Mouse (Mus musculus): ENCODE results near the gene Col28a1. TPM values are rescaled to one million over a fixed set of nuclear protein-coding genes. Genes with fewer than 3 reads are reported as not detected.
"Not testable (repeated sequence)": the region's sequence is repeated elsewhere in the genome, so short reads cannot be mapped to it uniquely, and the experiment has no call there.

Col28a1 gene
- polyA plus RNA-seq, 1 experiment from 2014 or later = not detected

- 77% methylated on average over 3 of the region's 3 CpGs for WGBS
- H3K9me3 ChIP-seq (ENCODE audit: control insufficient read depth, low read length) = no peaks in the 10 kb centered on the region
- no peak for DNase-seq (ENCODE audit: low spot score)
- no peaks in the 10 kb centered on the region for H3K36me3 ChIP-seq (ENCODE audit: control insufficient read depth, insufficient read depth, low read length)
- no peak overlapping the region for H3K27ac ChIP-seq (ENCODE audit: low read depth, low read length)
- H3K4me2 ChIP-seq = no peak overlapping the region
- H3K4me3 ChIP-seq (ENCODE audit: low read depth, low read length) = no peak overlapping the region
- no peak overlapping the region for H3K9ac ChIP-seq (ENCODE audit: low read depth, low read length)
- H3K27me3 ChIP-seq (replicated peaks; ENCODE audit: control insufficient read depth, insufficient read depth, low read length) = no peaks in the 10 kb centered on the region
- no peak for ATAC-seq (replicated peaks; ENCODE audit: low FRiP score)
- H3K4me1 ChIP-seq (replicated peaks; ENCODE audit: control insufficient read depth, insufficient read depth, low read length) = no peaks in the 10 kb centered on the region
Measured at GRCm38 (mm10) chr6:8023527-8023926, 168.9 kb downstream of the Col28a1 start.

- Histone ChIP-seq H3K9me3 (ENCODE audit: control insufficient read depth, low read length) (no peaks in the 10 kb centered on the region), H3K27me3 (replicated peaks; ENCODE audit: control insufficient read depth, insufficient read depth, low read length) (no peaks in the 10 kb centered on the region), H3K4me2 (no peak overlapping the region), H3K4me3 (ENCODE audit: low read depth, low read length) (no peak overlapping the region), H3K27ac (ENCODE audit: low read depth, low read length) (no peak overlapping the region), H3K4me1 (replicated peaks; ENCODE audit: control insufficient read depth, insufficient read depth, low read length) (no peaks in the 10 kb centered on the region), H3K9ac (ENCODE audit: low read depth, low read length) (no peak overlapping the region), H3K36me3 (ENCODE audit: control insufficient read depth, insufficient read depth, low read length) (no peaks in the 10 kb centered on the region)
- 76% methylated on average over 4 of the region's 4 CpGs for WGBS
- ATAC-seq (replicated peaks; ENCODE audit: low FRiP score) = no peak
- DNase-seq (ENCODE audit: low spot score) = no peak
Measured at GRCm38 (mm10) chr6:7994736-7995135, 197.7 kb downstream of the Col28a1 start.

- no peak overlapping the region for H3K27ac ChIP-seq (ENCODE audit: low read depth, low read length)
- 22% methylated on average over 7 of the region's 7 CpGs for WGBS
- ATAC-seq (replicated peaks; ENCODE audit: low FRiP score) = peak; percentile 47; the same call in 1 of the 2 replicates
Measured at GRCm38 (mm10) chr6:7983646-7983979, 208.8 kb downstream of the Col28a1 start.

GRCm38 (mm10) chr6:7982958-7983645 is 209.3 kb downstream of the Col28a1 start:
- H3K9ac ChIP-seq (ENCODE audit: low read depth, low read length) = not testable (repeated sequence)
- ATAC-seq (replicated peaks; ENCODE audit: low FRiP score) = peak; percentile 56; the same call in 1 of the 2 replicates

More at GRCm38 (mm10) chr6:7983646-7983979, 208.8 kb downstream of the Col28a1 start:
- Histone ChIP-seq H3K4me1 (replicated peaks; ENCODE audit: control insufficient read depth, insufficient read depth, low read length) (no peaks in the 10 kb centered on the region), H3K9me3 (ENCODE audit: control insufficient read depth, low read length) (no peaks in the 10 kb centered on the region), H3K9ac (ENCODE audit: low read depth, low read length) (no peak overlapping the region), H3K4me3 (ENCODE audit: low read depth, low read length) (peak overlapping the region; percentile 32), H3K36me3 (ENCODE audit: control insufficient read depth, insufficient read depth, low read length) (no peaks in the 10 kb centered on the region), H3K4me2 (peak overlapping the region; percentile 64), H3K27me3 (replicated peaks; ENCODE audit: control insufficient read depth, insufficient read depth, low read length) (no peaks in the 10 kb centered on the region)
- no peak for DNase-seq (ENCODE audit: low spot score)

GRCm38 (mm10) chr6:7971020-7971760 is 221.2 kb downstream of the Col28a1 start:
- Histone ChIP-seq H3K9me3 (ENCODE audit: control insufficient read depth, low read length) (no peaks in the 10 kb centered on the region), H3K4me2 (no peak overlapping the region), H3K36me3 (ENCODE audit: control insufficient read depth, insufficient read depth, low read length) (no peaks in the 10 kb centered on the region), H3K4me1 (replicated peaks; ENCODE audit: control insufficient read depth, insufficient read depth, low read length) (no peaks in the 10 kb centered on the region), H3K9ac (ENCODE audit: low read depth, low read length) (no peak overlapping the region), H3K27ac (ENCODE audit: low read depth, low read length) (no peak overlapping the region), H3K4me3 (ENCODE audit: low read depth, low read length) (no peak overlapping the region), H3K27me3 (replicated peaks; ENCODE audit: control insufficient read depth, insufficient read depth, low read length) (no peaks in the 10 kb centered on the region)
- DNase-seq (ENCODE audit: low spot score) (no peak), ATAC-seq (replicated peaks; ENCODE audit: low FRiP score) (no peak)
- 75% methylated on average over 5 of the region's 5 CpGs for WGBS

More at GRCm38 (mm10) chr6:7982958-7983645, 209.3 kb downstream of the Col28a1 start:
- H3K36me3 ChIP-seq (ENCODE audit: control insufficient read depth, insufficient read depth, low read length); H3K27ac ChIP-seq (ENCODE audit: low read depth, low read length); H3K27me3 ChIP-seq (replicated peaks; ENCODE audit: control insufficient read depth, insufficient read depth, low read length); H3K4me1 ChIP-seq (replicated peaks; ENCODE audit: control insufficient read depth, insufficient read depth, low read length); DNase-seq (ENCODE audit: low spot score); H3K9me3 ChIP-seq (ENCODE audit: control insufficient read depth, low read length): not testable (repeated sequence)
- WGBS = 45% methylated on average over 32 of the region's 32 CpGs
- Histone ChIP-seq H3K4me2 (peak overlapping the region; percentile 64), H3K4me3 (ENCODE audit: low read depth, low read length) (peak overlapping the region; percentile 32)

- no peak for ATAC-seq (replicated peaks; ENCODE audit: low FRiP score)
- Histone ChIP-seq H3K4me2 (no peak overlapping the region), H3K27me3 (replicated peaks; ENCODE audit: control insufficient read depth, insufficient read depth, low read length) (no peaks in the 10 kb centered on the region), H3K9me3 (ENCODE audit: control insufficient read depth, low read length) (no peaks in the 10 kb centered on the region), H3K27ac (ENCODE audit: low read depth, low read length) (no peak overlapping the region), H3K4me1 (replicated peaks; ENCODE audit: control insufficient read depth, insufficient read depth, low read length) (no peaks in the 10 kb centered on the region), H3K9ac (ENCODE audit: low read depth, low read length) (no peak overlapping the region), H3K36me3 (ENCODE audit: control insufficient read depth, insufficient read depth, low read length) (no peaks in the 10 kb centered on the region), H3K4me3 (ENCODE audit: low read depth, low read length) (no peak overlapping the region)
- WGBS = 78% methylated on average over 4 of the region's 4 CpGs
- DNase-seq (ENCODE audit: low spot score) = no peak
Measured at GRCm38 (mm10) chr6:7969376-7969775, 223.0 kb downstream of the Col28a1 start.

GRCm38 (mm10) chr6:7965833-7966522 is 226.4 kb downstream of the Col28a1 start:
- WGBS = 68% methylated on average over 11 of the region's 11 CpGs
- ATAC-seq (replicated peaks; ENCODE audit: low FRiP score) = 0 out of 2 replicates have a peak, but pooled peaks have one; percentile 20

GRCm38 (mm10) chr6:7962749-7963148 is 229.7 kb downstream of the Col28a1 start:
- no peak for DNase-seq (ENCODE audit: low spot score)
- Histone ChIP-seq H3K9ac (ENCODE audit: low read depth, low read length) (no peak overlapping the region), H3K27me3 (replicated peaks; ENCODE audit: control insufficient read depth, insufficient read depth, low read length) (no peaks in the 10 kb centered on the region), H3K4me3 (ENCODE audit: low read depth, low read length) (no peak overlapping the region), H3K4me2 (no peak overlapping the region), H3K9me3 (ENCODE audit: control insufficient read depth, low read length) (no peaks in the 10 kb centered on the region), H3K36me3 (ENCODE audit: control insufficient read depth, insufficient read depth, low read length) (no peaks in the 10 kb centered on the region), H3K27ac (ENCODE audit: low read depth, low read length) (no peak overlapping the region), H3K4me1 (replicated peaks; ENCODE audit: control insufficient read depth, insufficient read depth, low read length) (no peaks in the 10 kb centered on the region)
- no peak for ATAC-seq (replicated peaks; ENCODE audit: low FRiP score)
- WGBS = 66% methylated on average over 7 of the region's 7 CpGs

More at GRCm38 (mm10) chr6:7965833-7966522, 226.4 kb downstream of the Col28a1 start:
- no peaks in the 10 kb centered on the region for H3K9me3 ChIP-seq (ENCODE audit: control insufficient read depth, low read length)
- no peaks in the 10 kb centered on the region for H3K27me3 ChIP-seq (replicated peaks; ENCODE audit: control insufficient read depth, insufficient read depth, low read length)
- H3K36me3 ChIP-seq (ENCODE audit: control insufficient read depth, insufficient read depth, low read length) = no peaks in the 10 kb centered on the region
- no peak overlapping the region for H3K4me2 ChIP-seq
- H3K4me3 ChIP-seq (ENCODE audit: low read depth, low read length) = no peak overlapping the region
- no peak for DNase-seq (ENCODE audit: low spot score)
- H3K27ac ChIP-seq (ENCODE audit: low read depth, low read length) = no peak overlapping the region
- H3K4me1 ChIP-seq (replicated peaks; ENCODE audit: control insufficient read depth, insufficient read depth, low read length) = no peaks in the 10 kb centered on the region
- no peak overlapping the region for H3K9ac ChIP-seq (ENCODE audit: low read depth, low read length)
